Mouse (Mus musculus) limb, embryonic 11.5 days (tissue): ENCODE measurements around the gene Fcho1. TPM values are rescaled to one million over a fixed set of nuclear protein-coding genes. Genes with fewer than 3 reads are reported as not detected.

Experiments used
- ATAC-seq: fragments of 200-750 bp; cut with Nextera tagmentation; 2 replicates; pipeline ENCODE4 v1.8.0; 2017; ENCODE audit warnings: low read depth; ENCODE audit not compliant: insufficient number of reproducible peaks, low FRiP score, low TSS enrichment
- DNase-seq: peaks from one replicate; pipeline ENCODE4 v3.0.0-alpha.2; 2015; ENCODE audit warnings: low spot score
- H3K27ac ChIP-seq: fragments of 300-500 bp; sonication (generic); replicated peaks from 2 replicates; pipeline ENCODE4 v1.5.1; 2014; ENCODE audit warnings: low read depth, mild to moderate bottlenecking, low read length
- H3K27me3 ChIP-seq: fragments of 300-500 bp; sonication (generic); 2 replicates; pipeline ENCODE4 v1.6.1; 2014; ENCODE audit warnings: mild to moderate bottlenecking, low read length, mixed read lengths; ENCODE audit not compliant: control insufficient read depth, insufficient read depth
- H3K36me3 ChIP-seq: fragments of 300-500 bp; sonication (generic); 2 replicates; pipeline ENCODE4 v1.6.1; 2014; ENCODE audit warnings: mild to moderate bottlenecking, low read length, moderate library complexity, mixed read lengths; ENCODE audit not compliant: control insufficient read depth, insufficient read depth
- H3K4me1 ChIP-seq: fragments of 300-500 bp; sonication (generic); 2 replicates; pipeline ENCODE4 v1.6.1; 2014; ENCODE audit warnings: low read length, mixed read lengths; ENCODE audit not compliant: control insufficient read depth, insufficient read depth
- H3K4me2 ChIP-seq: fragments of 300-500 bp; sonication (generic); 2 replicates; pipeline ENCODE4 v1.6.1; 2014; ENCODE audit warnings: low read depth, mild to moderate bottlenecking, moderate library complexity; ENCODE audit not compliant: severe bottlenecking
- H3K4me3 ChIP-seq: fragments of 300-500 bp; sonication (generic); 2 replicates; pipeline ENCODE4 v1.5.1; 2014; ENCODE audit warnings: low read depth, low read length
- H3K9ac ChIP-seq: fragments of 300-500 bp; sonication (generic); 2 replicates; pipeline ENCODE4 v1.6.1; 2014; ENCODE audit warnings: mild to moderate bottlenecking, low read length
- H3K9me3 ChIP-seq: fragments of 300-500 bp; sonication (generic); 2 replicates; pipeline ENCODE4 v1.6.1; 2016; ENCODE audit warnings: low read length; ENCODE audit not compliant: control insufficient read depth
- WGBS: fragments of 180-500 bp; shearing (Covaris S2); extraction: QIAGEN DNeasy Blood & Tissue Kit; methylation state at CpG from one replicate; pipeline ENCODE4 v1.1.7; 2014; 5-methylcytosine and 5-hydroxymethylcytosine counted together
- polyA plus RNA-seq: library from polyadenylated mRNA; unstranded; fragments of >200 nt; fragmentation: Nextera tagmentation; extraction: Ambion mirVana; gene quantifications from 2 replicates; pipeline ENCODE4 v1.2.1, GENCODE M21; 2014

The Fcho1 gene
- polyA plus RNA-seq, 1 experiment from 2014 or later = 3.4 TPM

- Histone ChIP-seq H3K27me3 (peaks cover 50% of the 10 kb centered on the region), H3K27ac (no peak overlapping the region), H3K4me2 (peak overlapping the region; percentile 91), H3K4me1 (0 out of 2 replicates have a peak, but pooled peaks cover 5% of the 10 kb centered on the region), H3K4me3 (peak overlapping the region; percentile 61; the same call in 1 of the 2 replicates), H3K9me3 (no peaks in the 10 kb centered on the region), H3K9ac (no peak overlapping the region), H3K36me3 (no peaks in the 10 kb centered on the region; the same call in 1 of the 2 replicates)
- WGBS = 52% methylated on average over 9 of the region's 9 CpGs
- ATAC-seq (no peak), DNase-seq (no peak)
Measured at GRCm38 (mm10) chr8:71676803-71677202, 48.7 kb downstream of the Fcho1 start.

- Histone ChIP-seq H3K4me1 (peaks cover 9% of the 10 kb centered on the region; the same call in 1 of the 2 replicates), H3K4me2 (peak within 1 kb of the TSS; percentile 91), H3K9me3 (no peaks in the 10 kb centered on the region), H3K9ac (peak within 1 kb of the TSS; percentile 61), H3K27ac (no peak within 1 kb of the TSS), H3K27me3 (peaks cover 43% of the 10 kb centered on the region), H3K4me3 (peak within 1 kb of the TSS; percentile 61), H3K36me3 (no peaks in the 10 kb centered on the region; the same call in 1 of the 2 replicates)
- ATAC-seq (no peak), DNase-seq (peak; percentile 64)
- WGBS = 3% methylated on average over 40 of the region's 40 CpGs
Measured at GRCm38 (mm10) chr8:71676020-71676741, 49.3 kb downstream of the Fcho1 start, which contains the start of gene Jak3. Gene Jak3 (plus strand): TSS chr8:71676296.

GRCm38 (mm10) chr8:71675456-71676019, 50.0 kb downstream of the Fcho1 start:
- Histone ChIP-seq H3K4me2 (peak overlapping the region; percentile 91; the same call in 1 of the 2 replicates), H3K27ac (no peak overlapping the region), H3K27me3 (peaks cover 41% of the 10 kb centered on the region), H3K4me1 (peaks cover 13% of the 10 kb centered on the region; the same call in 1 of the 2 replicates), H3K36me3 (no peaks in the 10 kb centered on the region; the same call in 1 of the 2 replicates), H3K4me3 (no peak overlapping the region), H3K9ac (no peak overlapping the region), H3K9me3 (no peaks in the 10 kb centered on the region)
- DNase-seq (no peak), ATAC-seq (no peak)
- WGBS = 30% methylated on average over 9 of the region's 9 CpGs

DNA sequence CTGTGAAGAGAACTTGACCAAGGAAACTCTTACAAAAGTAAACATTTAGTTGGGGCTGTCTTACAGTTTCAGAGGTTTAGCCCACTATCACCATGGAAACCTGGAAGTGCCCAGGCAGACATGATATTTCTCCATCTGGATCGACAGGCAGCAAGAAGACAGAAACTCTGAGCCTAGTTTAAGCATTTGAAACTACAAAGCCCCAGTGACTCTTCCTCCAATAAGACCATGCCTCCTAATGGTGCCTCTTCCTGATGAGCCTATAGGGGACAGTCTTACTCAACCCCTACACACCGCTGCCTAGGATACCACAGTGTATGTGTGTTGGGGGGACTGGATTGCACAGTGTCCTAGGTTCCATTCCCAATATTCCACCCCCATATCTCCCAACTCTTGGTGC, 51.4 kb downstream of the Fcho1 start:
- H3K27me3 ChIP-seq = peaks cover 35% of the 10 kb centered on the region
- WGBS = 82% methylated on average over 2 of the region's 2 CpGs
- no peak overlapping the region for H3K4me2 ChIP-seq
- no peak overlapping the region for H3K27ac ChIP-seq
- ATAC-seq (no peak), DNase-seq (no peak)
- H3K9me3 ChIP-seq = no peaks in the 10 kb centered on the region
- peaks cover 9% of the 10 kb centered on the region; the same call in 1 of the 2 replicates for H3K4me1 ChIP-seq
- H3K9ac ChIP-seq = no peak overlapping the region
- H3K36me3 ChIP-seq = no peaks in the 10 kb centered on the region; the same call in 1 of the 2 replicates
- H3K4me3 ChIP-seq = no peak overlapping the region

DNA sequence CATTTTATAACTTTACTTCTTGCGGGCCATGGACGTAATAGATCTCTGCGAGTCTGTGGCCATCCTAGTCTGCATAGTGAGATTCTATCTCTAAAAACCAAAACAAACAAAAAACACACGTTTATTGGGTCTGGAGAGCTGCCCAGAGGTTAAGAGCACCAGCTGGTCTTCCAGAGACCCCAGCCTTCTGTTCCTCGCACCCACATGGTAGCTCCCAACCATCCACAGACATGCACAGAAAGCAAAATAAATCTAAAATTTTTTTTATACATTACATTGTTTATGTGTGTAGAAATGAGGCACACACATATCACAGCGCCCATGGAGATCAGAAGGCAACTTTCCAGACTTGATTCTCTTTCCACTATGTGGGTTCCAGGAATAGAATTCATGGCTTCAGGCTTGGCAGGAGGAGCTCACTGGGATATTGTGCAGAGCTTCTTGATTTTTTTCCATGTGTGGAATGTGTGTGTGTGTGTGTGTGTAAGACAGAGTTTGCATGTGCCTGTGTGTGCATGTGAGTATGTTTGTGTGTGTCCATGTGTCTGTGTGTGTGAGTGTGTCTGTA, 53.3 kb downstream of the Fcho1 start:
- ATAC-seq (no peak), DNase-seq (no peak)
- Histone ChIP-seq H3K4me3 (no peak overlapping the region), H3K9ac (no peak overlapping the region), H3K4me1 (peaks cover 18% of the 10 kb centered on the region), H3K27me3 (peaks cover 23% of the 10 kb centered on the region), H3K36me3 (no peaks in the 10 kb centered on the region), H3K9me3 (no peaks in the 10 kb centered on the region), H3K4me2 (peak overlapping the region; percentile 90), H3K27ac (no peak overlapping the region)
- WGBS = 56% methylated on average over 6 of the region's 6 CpGs

DNA sequence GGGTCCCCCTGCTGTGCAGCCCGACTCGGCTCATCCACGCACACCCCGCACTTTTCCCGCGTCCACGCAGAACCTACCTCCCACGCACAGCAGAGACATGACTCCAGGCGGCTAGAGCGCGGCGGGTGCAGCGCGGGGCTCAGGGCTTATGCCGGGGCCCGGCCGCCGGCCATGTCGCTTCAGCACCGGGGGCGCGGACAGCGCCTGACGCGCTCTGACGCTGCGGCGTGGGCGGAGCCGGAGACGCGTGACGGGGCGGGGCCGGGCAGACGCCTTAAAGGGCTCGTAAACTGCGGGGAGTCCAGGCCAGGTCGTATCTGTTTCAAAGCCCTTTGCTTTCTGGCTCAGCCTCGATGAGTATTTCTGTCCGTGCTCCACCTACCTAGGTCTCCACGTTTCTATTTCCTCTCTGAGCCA, 54.0 kb downstream of the Fcho1 start, which contains the start of gene Unc13a:
Gene Unc13a, minus strand, starts transcription at position 209 of the 417 bp plus-strand sequence.
- ATAC-seq (peak; percentile 57), DNase-seq (peak; percentile 93)
- no peaks in the 10 kb centered on the region for H3K36me3 ChIP-seq
- WGBS = under 1% methylated on average over 42 of the region's 42 CpGs
- H3K9ac ChIP-seq = peak within 1 kb of the TSS; percentile 30; the same call in 1 of the 2 replicates
- peaks cover 18% of the 10 kb centered on the region for H3K4me1 ChIP-seq
- H3K9me3 ChIP-seq = no peaks in the 10 kb centered on the region
- H3K4me2 ChIP-seq = peak within 1 kb of the TSS; percentile 90
- no peak within 1 kb of the TSS for H3K27ac ChIP-seq
- H3K27me3 ChIP-seq = peaks cover 23% of the 10 kb centered on the region
- H3K4me3 ChIP-seq = peak within 1 kb of the TSS; percentile 35

- Histone ChIP-seq H3K9ac (no peak overlapping the region), H3K9me3 (no peaks in the 10 kb centered on the region), H3K4me1 (peaks cover 18% of the 10 kb centered on the region), H3K4me3 (peak overlapping the region; percentile 35), H3K36me3 (no peaks in the 10 kb centered on the region), H3K27ac (no peak overlapping the region), H3K27me3 (peaks cover 23% of the 10 kb centered on the region), H3K4me2 (peak overlapping the region; percentile 90)
- WGBS = under 1% methylated on average over 63 of the region's 64 CpGs
- ATAC-seq = peak; percentile 23; the same call in 1 of the 2 replicates
- DNase-seq = peak; percentile 65
Measured at GRCm38 (mm10) chr8:71670621-71671548, 54.6 kb downstream of the Fcho1 start.
